Mouse (Mus musculus) thymus, adult 2 months (tissue): ENCODE measurements around the gene Bbs12. TPM values are rescaled to one million over a fixed set of nuclear protein-coding genes. Genes with fewer than 3 reads are reported as not detected.

Source experiments
- DNase-seq: peaks from one replicate; pipeline ENCODE4 v3.0.0; 2021
- H3K27ac ChIP-seq: fragments of 200-500 bp; 2 replicates; pipeline ENCODE4 v1.5.1; 2012; ENCODE audit warnings: low read length, control low read depth; ENCODE audit not compliant: control insufficient read depth, insufficient read depth
- H3K27me3 ChIP-seq: fragments of 200-500 bp; 2 replicates; pipeline ENCODE4 v1.6.1; 2012; ENCODE audit warnings: mild to moderate bottlenecking, low read length, moderate library complexity, mixed read lengths; ENCODE audit not compliant: control insufficient read depth, insufficient read depth
- H3K36me3 ChIP-seq: fragments of 200-500 bp; 2 replicates; pipeline ENCODE4 v1.6.1; 2012; ENCODE audit warnings: mild to moderate bottlenecking, low read length, moderate library complexity; ENCODE audit not compliant: control insufficient read depth, insufficient read depth
- H3K4me1 ChIP-seq: fragments of 200-500 bp; replicated peaks from 2 replicates; pipeline ENCODE4 v1.6.1; 2012; ENCODE audit warnings: low read length; ENCODE audit not compliant: control insufficient read depth, insufficient read depth
- H3K4me3 ChIP-seq: fragments of 200-500 bp; 2 replicates; pipeline ENCODE4 v1.5.1; 2012; ENCODE audit warnings: mild to moderate bottlenecking, low read length, control low read depth, moderate library complexity; ENCODE audit not compliant: control insufficient read depth, insufficient read depth
- CTCF ChIP-seq: fragments of 200-500 bp; IDR thresholded peaks from 2 replicates; pipeline ENCODE4 v1.5.1; 2012; ENCODE audit warnings: mild to moderate bottlenecking, control low read depth, low read length, moderate library complexity, borderline replicate concordance; ENCODE audit not compliant: control insufficient read depth, poor library complexity, insufficient read depth; ENCODE audit errors: extremely low read depth
- POLR2A ChIP-seq: fragments of 200-500 bp; IDR thresholded peaks from 2 replicates; pipeline ENCODE4 v1.6.1; 2012; ENCODE audit warnings: mild to moderate bottlenecking, low read length, control low read depth, moderate library complexity; ENCODE audit not compliant: control insufficient read depth, poor library complexity, insufficient read depth; ENCODE audit errors: extremely low read depth
- WGBS: fragments of 180-500 bp; shearing (Covaris S2); methylation state at CpG from one replicate; pipeline ENCODE4 v1.1.7; 2018; 5-methylcytosine and 5-hydroxymethylcytosine counted together
- polyA plus RNA-seq: library from polyadenylated mRNA; depleted of rRNA; stranded (reverse); fragments of >200 nt; gene quantifications from 2 replicates; pipeline ENCODE4 v1.2.3, GENCODE M21; 2012

The Bbs12 gene
- polyA plus RNA-seq, 1 experiment: 1.2 TPM

- DNase-seq: peak; percentile 12
- Histone ChIP-seq H3K4me1 (no peaks in the 10 kb centered on the region), H3K27me3 (no peaks in the 10 kb centered on the region), H3K4me3 (no peak overlapping the region), H3K27ac (no peak overlapping the region), H3K36me3 (no peaks in the 10 kb centered on the region)
- 43% methylated on average over 3 of the region's 3 CpGs for WGBS
- TF ChIP-seq CTCF (no peak), POLR2A (no peak)
Measured at GRCm38 (mm10) chr3:37324310-37324709, 12.0 kb downstream of the Bbs12 start.

DNA sequence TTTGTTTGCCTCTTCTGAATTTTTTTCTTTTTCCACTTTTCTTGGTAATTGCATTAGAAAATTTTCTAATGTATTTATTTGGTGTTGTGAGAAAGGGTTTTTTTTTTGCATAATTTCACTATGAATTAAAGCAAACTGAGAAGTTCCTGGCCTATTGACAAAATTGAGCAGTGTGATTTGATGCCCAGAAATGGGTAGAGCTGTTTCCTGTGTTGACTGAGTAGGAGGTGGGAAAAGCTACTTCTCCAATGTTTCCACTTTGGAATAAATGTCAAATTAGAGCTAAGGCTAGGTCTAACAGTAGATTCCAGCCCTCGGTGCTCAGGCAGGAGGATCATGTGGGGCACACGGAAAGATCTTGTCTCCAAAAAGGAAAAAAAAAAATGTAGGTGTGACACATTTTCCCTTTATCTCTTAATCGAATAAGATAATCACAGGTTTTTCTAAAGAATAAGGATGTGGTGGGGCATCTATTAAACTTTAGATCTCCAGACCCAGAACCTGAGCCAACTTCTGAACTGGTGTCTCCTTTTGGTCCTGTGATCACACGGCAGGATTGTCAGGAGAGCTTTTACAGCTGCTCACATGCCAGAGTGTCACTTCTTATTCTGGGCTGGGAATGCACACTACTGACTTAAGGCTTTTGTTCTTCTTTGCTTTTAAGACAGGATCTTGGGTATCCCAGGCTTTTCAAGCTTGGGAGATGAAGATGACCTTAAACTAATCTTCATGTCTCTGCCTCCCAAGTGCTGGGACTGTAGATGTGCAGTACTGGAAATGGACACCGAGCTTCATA, 13.2 kb downstream of the Bbs12 start:
- no peak for DNase-seq
- no peaks in the 10 kb centered on the region for H3K36me3 ChIP-seq
- no peak overlapping the region for H3K27ac ChIP-seq
- H3K4me3 ChIP-seq: no peak overlapping the region
- 89% methylated on average over 5 of the region's 5 CpGs for WGBS
- H3K4me1 ChIP-seq: no peaks in the 10 kb centered on the region
- no peak for TF ChIP-seq CTCF
- no peak for TF ChIP-seq POLR2A
- no peaks in the 10 kb centered on the region for H3K27me3 ChIP-seq

GRCm38 (mm10) chr3:37326627-37327026, 14.3 kb downstream of the Bbs12 start:
- WGBS: 91% methylated on average over 3 of the region's 3 CpGs
- Histone ChIP-seq H3K4me1 (no peaks in the 10 kb centered on the region), H3K27me3 (no peaks in the 10 kb centered on the region), H3K27ac (no peak overlapping the region), H3K4me3 (no peak overlapping the region), H3K36me3 (no peaks in the 10 kb centered on the region)
- no peak for DNase-seq
- TF ChIP-seq CTCF: no peak

- no peaks in the 10 kb centered on the region for H3K27me3 ChIP-seq
- WGBS: 35% methylated on average over 2 of the region's 2 CpGs
- no peaks in the 10 kb centered on the region for H3K36me3 ChIP-seq
- no peak overlapping the region for H3K27ac ChIP-seq
- H3K4me1 ChIP-seq: no peaks in the 10 kb centered on the region
- H3K4me3 ChIP-seq: no peak overlapping the region
- DNase-seq: no peak
- TF ChIP-seq CTCF: no peak
- TF ChIP-seq POLR2A: no peak
Measured at GRCm38 (mm10) chr3:37328489-37328888, 16.1 kb downstream of the Bbs12 start.

DNA sequence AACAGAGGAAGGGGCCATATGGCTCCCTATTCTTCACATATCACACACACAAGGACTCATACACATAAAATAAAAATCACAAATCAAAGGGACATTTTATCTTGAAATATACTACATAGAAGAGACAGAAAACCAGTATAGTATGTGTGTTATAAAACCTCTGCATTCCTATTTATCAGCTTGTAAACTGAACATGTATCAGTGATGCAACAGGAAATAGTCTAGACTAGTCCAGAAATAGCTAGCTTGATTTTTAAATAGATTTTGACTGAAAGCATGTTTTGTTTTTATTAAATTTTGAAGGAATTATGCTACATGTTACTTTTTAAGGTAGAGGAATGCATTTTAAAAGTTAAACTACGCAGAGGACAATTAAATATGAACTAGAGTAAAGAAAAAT, 17.6 kb downstream of the Bbs12 start:
- DNase-seq: no peak
- no peak for TF ChIP-seq POLR2A
- TF ChIP-seq CTCF: no peak
- WGBS: 94% methylated on average over 1 of the region's 1 CpGs

DNA sequence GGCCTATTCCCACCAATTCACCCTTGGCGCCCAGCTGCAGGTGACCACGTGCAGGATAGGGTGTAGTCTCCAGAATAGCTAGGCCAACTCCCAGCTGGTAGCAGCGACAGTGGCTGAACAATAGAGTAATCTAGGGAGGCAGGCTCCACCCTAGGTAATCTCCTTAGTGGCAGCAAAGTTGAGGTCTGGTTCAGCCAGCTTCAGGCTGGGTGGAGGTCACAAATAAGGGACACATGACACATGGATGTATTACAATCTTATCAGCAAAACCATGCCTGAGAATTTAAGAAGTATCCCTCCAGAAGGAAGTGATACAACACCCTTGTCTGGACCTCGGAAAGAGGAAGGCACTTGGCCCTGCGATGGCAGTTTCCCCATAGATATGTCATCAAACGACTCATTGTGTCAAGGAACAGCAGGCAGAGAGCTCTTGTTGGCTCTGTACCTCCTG, 19.7 kb downstream of the Bbs12 start:
- no peak overlapping the region for H3K27ac ChIP-seq
- 47% methylated on average over 6 of the region's 6 CpGs for WGBS
- H3K36me3 ChIP-seq: no peaks in the 10 kb centered on the region
- no peaks in the 10 kb centered on the region for H3K4me1 ChIP-seq
- H3K27me3 ChIP-seq: no peaks in the 10 kb centered on the region
- DNase-seq: no peak
- H3K4me3 ChIP-seq: no peak overlapping the region
- TF ChIP-seq POLR2A (no peak), CTCF (no peak)

More for the DNA sequence above, 17.6 kb downstream of the Bbs12 start:
- H3K36me3 ChIP-seq: no peaks in the 10 kb centered on the region
- H3K4me1 ChIP-seq: no peaks in the 10 kb centered on the region
- no peak overlapping the region for H3K27ac ChIP-seq
- no peak overlapping the region for H3K4me3 ChIP-seq
- no peaks in the 10 kb centered on the region for H3K27me3 ChIP-seq
